Mouse (Mus musculus): ENCODE measurements at regions not wholly inside any gene's neighbourhood (a gene's known extent, or its start where the extent isn't known, plus 50 kb on each side); places are given as distances from the start of the nearest gene placed in this dataset.

GRCm38 (mm10) chr6:148543047-148543446 is 98.9 kb upstream of the Tmtc1 start:
- DNase-seq (ENCODE audit: low read depth, low spot score): no peak

GRCm38 (mm10) chr6:148541981-148542380 is 97.8 kb upstream of the Tmtc1 start:
- no peak for DNase-seq (ENCODE audit: low read depth, low spot score)

- DNase-seq (ENCODE audit: low read depth, low spot score): no peak
Measured at GRCm38 (mm10) chr6:148539207-148539960, 95.2 kb upstream of the Tmtc1 start.

- DNase-seq (ENCODE audit: low read depth, low spot score): no peak
Measured at GRCm38 (mm10) chr6:148534364-148534763, 90.2 kb upstream of the Tmtc1 start.

GRCm38 (mm10) chr6:148531068-148531467 is 86.9 kb upstream of the Tmtc1 start:
- no peak for DNase-seq (ENCODE audit: low read depth, low spot score)

- DNase-seq (ENCODE audit: low read depth, low spot score): no peak
Measured at GRCm38 (mm10) chr6:148528611-148529010, 84.4 kb upstream of the Tmtc1 start.

- DNase-seq (ENCODE audit: low read depth, low spot score): no peak
Measured at GRCm38 (mm10) chr6:148522893-148523292, 78.7 kb upstream of the Tmtc1 start.

GRCm38 (mm10) chr6:148517536-148518245 is 73.5 kb upstream of the Tmtc1 start:
- no peak for DNase-seq (ENCODE audit: low read depth, low spot score)

GRCm38 (mm10) chr6:148516654-148517053 is 72.5 kb upstream of the Tmtc1 start:
- DNase-seq (ENCODE audit: low read depth, low spot score): no peak

GRCm38 (mm10) chr6:148515105-148515504 is 70.9 kb upstream of the Tmtc1 start:
- DNase-seq (ENCODE audit: low read depth, low spot score): no peak

GRCm38 (mm10) chr6:148514645-148515044 is 70.5 kb upstream of the Tmtc1 start:
- DNase-seq (ENCODE audit: low read depth, low spot score): no peak

- DNase-seq (ENCODE audit: low read depth, low spot score): no peak
Measured at GRCm38 (mm10) chr6:148514124-148514523, 69.9 kb upstream of the Tmtc1 start.

GRCm38 (mm10) chr6:148513134-148513533 is 68.9 kb upstream of the Tmtc1 start:
- no peak for DNase-seq (ENCODE audit: low read depth, low spot score)

- no peak for DNase-seq (ENCODE audit: low read depth, low spot score)
Measured at GRCm38 (mm10) chr6:148505325-148505724, 61.1 kb upstream of the Tmtc1 start.

GRCm38 (mm10) chr6:148500251-148501179 is 56.3 kb upstream of the Tmtc1 start:
- DNase-seq (ENCODE audit: low read depth, low spot score): no peak
